Mouse (Mus musculus) adrenal gland, postnatal 10 days (tissue): ENCODE data around the gene Krtap5-5. TPM values are rescaled to one million over a fixed set of nuclear protein-coding genes. Genes with fewer than 3 reads are reported as not detected.
"Not testable (repeated sequence)": the region's sequence is repeated elsewhere in the genome, so short reads cannot be mapped to it uniquely, and the experiment has no call there.

Experiments
- DNase-seq: peaks from one replicate; pipeline ENCODE4 v3.0.0; 2021; ENCODE audit warnings: mixed read lengths
- long read RNA-seq, 2 experiments: library from polyadenylated mRNA; stranded (forward); transcript quantifications; one replicate each; pipeline ENCODE4 v2.0.0; 2021
- total RNA-seq, 2 experiments: library from RNA; stranded (reverse); gene quantifications; 2 replicates each; pipeline ENCODE4 v1.2.3; 2021

Gene Krtap5-5
- total RNA-seq, result not detected
- long read RNA-seq, experiment 1, result 0 reads
- long read RNA-seq, experiment 2, result 0 reads

DNA sequence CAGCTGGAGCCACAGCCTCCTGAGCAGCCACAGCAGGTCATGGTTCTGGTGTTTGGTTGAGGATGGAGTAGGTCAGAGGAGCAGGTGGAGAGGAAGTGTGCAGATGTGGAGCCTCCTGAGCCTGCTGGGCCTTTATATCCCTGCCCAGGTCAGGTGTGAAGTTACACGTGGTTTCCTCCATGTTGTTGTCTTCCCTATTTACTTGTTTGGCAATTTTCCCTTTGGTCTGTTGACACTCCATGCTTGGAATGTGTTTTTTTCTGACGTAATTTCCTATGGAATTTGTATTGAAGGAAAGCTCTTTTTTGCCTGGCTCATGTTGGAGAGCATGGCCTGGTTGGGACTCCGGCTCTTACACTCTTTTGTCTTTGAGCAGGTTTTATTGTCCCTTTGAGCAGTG, at the start of gene Krtap5-5:
Krtap5-5 (minus strand) TSS at position 101 of the 400 bp plus-strand sequence.
- DNase-seq, result not testable (repeated sequence)

DNA sequence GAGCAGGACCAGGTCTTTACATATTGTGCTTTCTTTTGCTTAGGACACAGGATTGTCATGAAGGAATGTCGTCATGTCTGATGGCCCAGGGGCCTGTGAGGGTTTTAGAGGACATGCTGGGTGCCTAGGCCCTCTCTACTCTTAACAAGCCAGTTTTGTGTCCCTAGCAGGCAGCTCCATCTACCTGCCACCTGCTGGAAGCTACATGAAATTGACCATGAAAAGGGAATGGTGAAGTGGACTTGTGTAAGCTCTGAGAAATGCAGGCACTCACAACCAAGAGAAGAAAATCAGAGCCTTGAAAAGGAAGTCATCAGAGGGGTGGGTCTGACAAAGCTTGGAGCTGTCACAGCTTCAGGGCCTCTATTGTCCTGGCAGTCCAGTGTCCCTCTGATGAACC, 49.5 kb upstream of the Krtap5-5 start:
- DNase-seq, result not testable (repeated sequence)

DNA sequence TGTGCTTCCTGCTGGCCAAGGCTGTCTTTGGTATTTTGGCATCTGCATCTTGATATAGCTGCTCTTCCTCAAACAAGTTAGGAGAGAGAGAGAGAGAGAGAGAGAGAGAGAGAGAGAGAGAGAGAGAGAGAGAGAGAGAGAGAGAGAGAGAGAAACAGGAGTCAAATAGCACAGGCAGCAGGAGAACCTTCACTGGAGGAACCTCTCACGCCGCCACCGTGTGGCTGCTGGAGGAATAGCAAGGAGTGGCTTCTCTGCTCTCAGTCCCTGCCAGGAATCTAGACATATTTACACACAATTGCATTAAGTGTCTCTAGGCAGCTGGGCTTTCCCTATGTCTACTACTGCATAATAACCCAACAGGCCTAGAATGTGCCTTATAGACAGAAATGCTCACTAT, 48.4 kb upstream of the Krtap5-5 start:
- DNase-seq, result peak; percentile 83

DNA sequence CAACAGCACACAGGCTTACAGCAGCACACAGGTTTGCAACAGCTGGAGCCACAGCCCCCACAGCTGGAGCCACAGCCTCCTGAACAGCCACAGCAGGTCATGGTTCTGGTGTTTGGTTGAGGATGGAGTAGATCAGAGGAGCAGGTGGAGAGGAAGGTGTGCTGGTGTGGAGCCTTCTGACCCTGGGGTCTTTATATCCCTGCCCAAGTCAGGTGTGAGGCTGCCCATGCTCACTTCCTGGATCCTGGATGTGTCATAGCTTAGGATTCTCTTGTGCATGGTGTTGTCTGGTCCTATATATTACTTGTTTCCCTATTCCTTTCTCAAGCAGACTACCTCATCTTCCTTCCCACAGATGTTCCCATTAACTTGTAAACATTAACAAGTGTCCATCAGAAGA, 44.5 kb upstream of the Krtap5-5 start, which contains the start of gene Gm4559:
Gm4559 (minus strand) TSS at position 101 of the 400 bp plus-strand sequence.
- not testable (repeated sequence) for DNase-seq

DNA sequence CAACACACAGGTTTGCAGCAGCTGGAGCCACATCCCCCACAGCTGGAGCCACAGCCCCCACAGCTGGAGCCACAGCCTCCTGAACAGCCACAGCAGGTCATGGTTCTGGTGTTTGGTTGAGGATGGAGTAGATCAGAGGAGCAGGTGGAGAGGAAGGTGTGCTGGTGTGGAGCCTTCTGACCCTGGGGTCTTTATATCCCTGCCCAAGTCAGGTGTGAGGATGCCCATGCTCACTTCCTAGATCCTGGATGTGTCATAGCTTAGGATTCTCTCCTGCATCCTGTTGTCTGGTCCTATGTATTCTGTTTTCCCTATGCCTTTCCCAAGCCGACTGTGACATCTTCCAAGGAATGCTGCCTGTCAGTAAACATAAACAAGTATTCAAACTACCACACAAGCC, 28.5 kb upstream of the Krtap5-5 start, which contains the start of gene Gm2431:
Gm2431 (minus strand) TSS at position 101 of the 400 bp plus-strand sequence.
- DNase-seq, result not testable (repeated sequence)

DNA sequence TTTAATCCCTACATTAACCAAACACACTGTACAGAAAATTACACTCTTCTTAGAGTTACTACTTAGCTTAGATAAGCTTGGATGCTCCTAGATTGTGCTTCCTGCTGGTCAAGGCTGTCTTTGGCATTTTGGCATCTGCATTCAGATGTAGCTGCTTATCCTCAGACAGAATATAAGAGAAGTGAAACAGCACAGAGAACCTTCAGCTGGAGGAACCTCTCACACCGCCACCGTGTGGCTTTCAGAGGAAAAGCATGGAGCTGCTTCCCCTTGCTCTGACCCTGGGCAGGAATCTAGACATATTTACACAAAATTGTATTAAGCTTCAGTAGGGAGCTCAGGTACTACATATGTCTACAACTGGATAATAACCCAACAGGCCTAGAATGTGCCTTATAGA, 25.7 kb upstream of the Krtap5-5 start:
- peak; percentile 54 for DNase-seq

DNA sequence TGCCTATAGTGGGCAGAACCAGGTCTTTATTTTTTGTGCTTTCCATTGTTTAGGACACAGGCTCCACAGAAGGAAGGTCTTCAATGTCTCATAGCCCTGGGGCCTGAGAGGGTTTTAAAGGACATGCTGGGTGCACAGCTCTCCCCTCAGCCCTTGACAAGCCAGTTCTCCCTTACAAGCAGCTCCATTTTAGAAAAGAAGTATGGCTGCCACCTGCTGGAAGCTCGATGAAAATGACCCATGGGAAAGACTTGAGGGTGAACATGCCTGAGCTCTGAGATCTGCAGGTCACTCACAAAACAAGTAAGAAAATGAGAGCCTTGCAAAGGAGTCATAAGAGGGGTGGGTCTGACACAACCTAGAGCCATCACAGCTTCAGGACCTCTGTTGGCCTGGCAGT, 20.1 kb upstream of the Krtap5-5 start:
- peak; percentile 47 for DNase-seq

DNA sequence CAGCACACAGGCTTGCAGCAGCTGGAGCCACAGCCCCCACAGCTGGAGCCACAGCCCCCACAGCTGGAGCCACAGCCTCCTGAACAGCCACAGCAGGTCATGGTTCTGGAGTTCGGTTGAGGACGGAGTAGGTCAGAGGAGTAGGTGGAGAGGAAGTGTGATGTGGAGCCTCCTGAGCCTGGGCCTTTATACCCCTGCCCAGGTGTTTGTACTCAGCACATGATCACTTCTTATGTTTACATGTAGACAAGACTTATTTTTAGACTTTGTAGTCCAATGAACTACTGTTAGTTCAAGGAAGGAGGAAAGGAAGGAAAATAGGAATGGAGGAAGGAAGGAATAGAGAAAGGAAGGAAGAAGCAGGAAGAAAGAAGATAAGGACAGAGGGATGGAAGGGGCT, 11.2 kb upstream of the Krtap5-5 start, which contains the start of gene Gm40460:
Gm40460 (minus strand) TSS at position 101 of the 400 bp plus-strand sequence.
- no peak for DNase-seq

DNA sequence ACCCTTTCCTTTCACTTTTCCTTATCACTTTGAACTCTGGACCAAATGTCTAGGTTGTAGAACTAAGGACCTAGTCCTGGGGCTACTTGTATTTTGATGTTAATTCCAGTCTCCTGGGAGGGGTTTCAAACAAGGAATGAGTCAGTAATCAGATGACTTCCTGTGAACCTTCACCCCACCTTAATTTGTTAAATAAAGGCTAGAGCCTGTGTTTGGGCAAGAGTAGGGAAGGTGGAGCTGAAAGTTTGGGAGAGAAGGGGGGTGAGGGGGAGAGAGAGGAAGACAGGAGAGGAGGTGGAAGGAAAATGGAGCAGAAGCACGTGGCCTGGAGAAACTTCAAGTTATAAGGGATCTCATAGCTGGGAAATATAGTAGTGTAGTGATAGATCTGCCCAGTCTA, 1.8 kb upstream of the Krtap5-5 start:
- no peak for DNase-seq

DNA sequence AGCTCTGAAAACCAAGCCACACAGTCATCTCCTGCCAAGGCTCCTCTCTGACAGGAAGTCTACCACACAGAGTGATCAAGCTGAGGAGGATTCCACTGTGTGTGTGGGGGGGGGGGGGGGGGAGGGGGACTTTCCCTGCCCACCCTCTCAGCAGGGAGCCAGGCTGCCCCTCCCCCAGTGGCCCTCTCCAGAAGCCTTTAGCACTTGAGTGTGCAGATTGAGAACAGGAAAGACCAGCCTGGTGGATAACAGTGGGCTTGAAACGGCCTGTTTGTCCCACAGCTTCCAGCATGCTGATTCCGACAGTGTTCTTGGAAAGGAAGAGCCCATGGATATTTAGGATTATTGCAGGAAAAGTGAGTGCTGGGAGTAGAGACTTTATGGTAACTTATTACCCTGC, 5.3 kb downstream of the Krtap5-5 start:
- DNase-seq, result no peak

DNA sequence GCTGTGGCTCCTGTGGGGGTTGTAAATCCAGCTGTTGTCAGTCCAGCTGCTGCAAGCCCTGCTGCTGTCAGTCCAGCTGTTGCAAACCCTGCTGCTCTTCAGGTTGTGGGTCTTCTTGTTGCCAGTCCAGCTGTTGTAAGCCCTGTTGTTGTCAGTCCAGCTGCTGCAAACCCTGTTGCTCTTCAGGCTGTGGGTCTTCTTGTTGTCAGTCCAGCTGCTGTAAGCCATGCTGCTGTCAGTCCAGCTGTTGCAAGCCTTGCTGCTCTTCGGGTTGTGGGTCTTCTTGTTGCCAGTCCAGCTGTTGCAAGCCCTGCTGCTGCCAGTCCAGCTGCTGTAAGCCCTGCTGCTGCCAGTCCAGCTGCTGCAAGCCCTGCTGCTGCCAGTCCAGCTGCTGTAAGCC, 17.6 kb downstream of the Krtap5-5 start:
- not testable (repeated sequence) for DNase-seq

DNA sequence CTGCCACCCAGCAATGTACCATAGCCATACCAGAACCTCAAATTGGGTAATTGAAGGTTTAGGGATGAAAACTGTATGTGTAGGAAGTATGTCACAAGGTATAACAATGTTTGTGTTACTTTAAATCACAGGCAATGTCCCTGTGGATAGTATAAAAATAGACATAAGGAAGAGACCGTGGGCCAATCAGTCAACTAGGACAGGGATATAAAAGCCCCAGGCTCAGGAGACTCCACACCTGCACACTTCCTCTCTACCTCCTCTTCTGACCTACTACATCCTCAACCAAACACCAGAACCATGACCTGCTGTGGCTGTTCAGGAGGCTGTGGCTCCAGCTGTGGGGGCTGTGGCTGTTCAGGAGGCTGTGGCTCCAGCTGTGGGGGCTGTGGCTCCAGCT, 18.2 kb downstream of the Krtap5-5 start, which contains the start of gene Gm7579:
Gm7579 (plus strand) TSS at position 301 of the 400 bp plus-strand sequence.
- no peak for DNase-seq

DNA sequence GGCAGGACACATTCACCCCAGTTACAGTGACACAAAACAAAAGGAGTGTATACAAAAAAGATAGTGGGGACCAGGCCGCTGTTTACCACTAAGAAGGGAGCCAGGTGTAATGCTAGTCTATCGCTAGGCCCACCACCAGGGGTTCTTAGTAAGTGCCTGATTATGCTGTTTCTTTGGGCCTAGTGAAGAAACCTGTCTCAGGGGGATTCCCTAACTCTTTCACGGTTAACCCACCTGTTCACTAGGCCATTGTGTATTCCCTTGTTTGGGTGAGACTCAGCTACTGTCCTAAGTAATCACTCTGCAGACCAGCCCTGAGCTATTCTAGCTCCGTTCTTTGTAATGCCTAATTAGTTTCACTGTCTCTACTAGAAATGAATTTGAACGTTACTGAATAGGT, 22.9 kb downstream of the Krtap5-5 start:
- not testable (repeated sequence) for DNase-seq

DNA sequence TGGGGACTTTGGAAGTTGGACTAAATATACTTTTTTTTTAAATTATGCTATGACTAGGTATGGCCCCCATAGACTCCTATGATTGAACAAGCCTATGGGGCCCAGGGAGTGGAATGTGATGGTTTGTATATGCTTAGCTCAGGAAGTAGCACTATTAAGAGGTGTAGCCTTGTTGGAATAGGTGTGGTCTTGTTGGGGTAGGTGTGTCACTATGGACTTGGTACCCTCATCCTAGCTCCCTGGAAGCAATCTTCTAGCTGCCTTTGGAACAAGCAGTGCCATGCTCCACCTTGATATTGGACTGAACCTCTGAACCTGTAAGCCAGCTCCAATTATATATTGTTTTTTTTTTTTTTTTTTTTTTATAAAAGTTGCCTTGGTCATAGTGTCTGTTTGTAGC, 24.3 kb downstream of the Krtap5-5 start:
- DNase-seq, result no peak

DNA sequence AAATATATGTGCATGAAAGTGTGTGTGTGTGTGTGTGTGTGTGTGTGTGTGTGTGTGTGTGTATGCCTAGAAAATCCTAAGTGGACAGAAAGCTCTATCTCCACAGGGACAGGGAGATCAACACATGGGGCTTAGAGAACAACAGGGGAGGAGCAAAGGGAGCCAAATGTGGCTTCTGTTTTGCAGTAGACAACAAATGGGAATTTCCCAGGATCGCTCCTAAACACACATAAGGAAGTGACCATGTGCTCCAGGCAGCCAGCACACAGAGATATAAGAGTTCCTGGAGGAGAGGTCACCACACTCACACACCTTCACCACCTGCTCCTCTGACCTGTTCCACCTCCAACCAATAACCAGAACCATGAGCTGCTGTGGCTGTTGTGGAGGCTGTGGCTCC, 28.7 kb downstream of the Krtap5-5 start, which contains the start of gene Krtap5-3:
Krtap5-3 (plus strand) TSS at position 301 of the 400 bp plus-strand sequence.
- DNase-seq, result no peak

DNA sequence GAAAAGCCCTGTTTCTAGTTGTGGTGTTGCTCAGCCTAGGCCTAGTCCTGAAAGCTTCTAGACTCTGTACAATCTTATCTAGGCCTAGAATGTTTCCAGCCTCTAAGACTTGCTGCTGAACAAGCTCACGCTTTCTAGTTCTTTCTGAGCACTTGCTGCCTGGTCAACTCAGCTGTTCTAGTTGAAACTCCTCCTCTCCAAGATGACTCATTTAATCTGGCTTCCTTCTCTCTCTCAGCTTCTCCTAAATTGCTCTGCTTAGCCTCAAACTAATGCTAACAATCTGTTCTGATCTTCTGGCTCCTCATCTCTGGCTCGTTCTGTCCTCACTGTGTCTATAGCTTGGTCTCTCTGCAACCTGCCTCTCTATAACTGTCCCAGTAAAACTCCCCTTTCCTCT, 31.0 kb downstream of the Krtap5-5 start:
- DNase-seq, result no peak

DNA sequence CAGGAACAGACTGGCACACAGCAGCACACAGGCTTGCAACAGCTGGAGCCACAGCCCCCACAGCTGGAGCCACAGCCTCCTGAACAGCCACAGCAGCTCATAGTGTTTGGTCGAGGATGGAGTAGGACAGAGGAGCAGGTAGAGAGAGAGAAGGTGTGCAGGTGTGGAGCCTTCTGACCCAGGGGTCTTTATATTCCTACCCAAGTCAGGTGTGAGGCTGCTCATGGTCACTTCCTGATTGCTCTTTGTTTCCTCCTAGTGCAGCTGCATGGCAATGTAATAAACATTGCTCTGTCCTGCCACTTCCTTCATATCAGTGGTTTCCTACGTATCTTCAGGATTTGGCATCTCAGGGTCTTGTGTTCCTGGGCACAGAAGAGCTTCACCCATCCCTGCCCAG, 39.5 kb downstream of the Krtap5-5 start, which contains the start of gene Gm10153:
Gm10153 (minus strand) TSS at position 101 of the 400 bp plus-strand sequence.
- DNase-seq, result no peak

DNA sequence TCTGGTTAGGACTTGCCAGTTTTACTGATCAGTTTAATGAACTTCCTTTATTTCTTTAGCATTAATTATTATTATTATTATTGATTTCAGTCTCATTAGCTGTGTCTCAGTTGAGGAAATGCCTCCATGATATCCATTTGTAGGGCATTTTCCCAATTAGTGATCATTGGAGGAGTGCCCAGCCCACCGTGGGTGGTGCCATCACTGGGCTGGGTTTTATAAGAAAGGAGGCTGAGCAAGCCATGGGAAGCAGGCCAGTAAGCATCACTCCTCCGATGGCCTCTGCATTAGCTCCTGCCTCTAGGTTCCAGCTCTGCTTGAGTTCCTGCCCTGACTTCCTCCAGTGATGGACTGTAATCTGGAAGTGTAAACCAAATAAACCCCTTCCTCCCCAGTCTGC, 41.6 kb downstream of the Krtap5-5 start:
- no peak for DNase-seq

DNA sequence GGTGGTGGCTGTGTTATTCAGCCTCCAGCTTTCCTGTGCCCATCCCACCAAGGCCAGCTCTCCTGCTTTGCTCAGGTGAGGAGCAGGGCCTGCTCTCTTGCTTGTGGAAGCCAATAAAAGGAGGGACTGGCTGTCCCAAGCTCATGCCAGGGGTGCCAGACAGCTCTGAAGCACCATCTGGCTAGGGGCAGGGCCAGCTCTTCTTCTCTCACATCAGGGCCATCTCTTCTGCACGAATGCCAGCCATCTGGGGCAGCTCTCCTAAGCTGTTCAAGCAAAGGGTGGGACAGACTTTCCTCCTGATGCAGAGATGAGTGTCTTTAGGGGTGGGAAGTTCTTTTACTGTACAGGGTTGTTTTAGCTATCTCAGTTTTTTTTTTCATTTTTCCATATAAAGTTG, 48.8 kb downstream of the Krtap5-5 start:
- no peak for DNase-seq

Other genes with a start within 250 kb of the Krtap5-5 start
- gene Mob2, start 168.9 kb downstream of the Krtap5-5 start, total RNA-seq, result 10 to 100 TPM; 46.8 to 47.4 TPM
- gene Dusp8, start 134.1 kb downstream of the Krtap5-5 start, total RNA-seq, result 10 to 100 TPM in 1 of 2 experiments, 1 to 10 TPM in 1; 7.6 to 11.4 TPM
- not detected for gene Gm45618, start 109.2 kb downstream of the Krtap5-5 start, total RNA-seq
- gene Gm39115, start 93.9 kb downstream of the Krtap5-5 start, total RNA-seq, result not detected
- gene Gm45337, start 85.4 kb downstream of the Krtap5-5 start, total RNA-seq, result not detected
- gene Gm29735, start 72.9 kb downstream of the Krtap5-5 start, total RNA-seq, result not detected
- gene Gm4553, start 64.2 kb downstream of the Krtap5-5 start, total RNA-seq, result not detected
- gene Krtap5-2, start 54.0 kb downstream of the Krtap5-5 start, total RNA-seq, result not detected
- not detected for gene Gm10153, start 39.6 kb downstream of the Krtap5-5 start, total RNA-seq
- gene Krtap5-3, start 28.6 kb downstream of the Krtap5-5 start, total RNA-seq, result not detected
- gene Gm7579, start 18.1 kb downstream of the Krtap5-5 start, total RNA-seq, result not detected
- not detected for gene Gm40460, start 11.1 kb upstream of the Krtap5-5 start, total RNA-seq
- not detected for gene Gm2431, start 28.4 kb upstream of the Krtap5-5 start, total RNA-seq
- gene Gm4559, start 44.4 kb upstream of the Krtap5-5 start, total RNA-seq, result not detected
- not detected for gene Krtap5-1, start 67.1 kb upstream of the Krtap5-5 start, total RNA-seq
- gene Krtap5-4, start 73.6 kb upstream of the Krtap5-5 start, total RNA-seq, result not detected
- gene Ifitm10, start 143.8 kb upstream of the Krtap5-5 start, total RNA-seq, result 1 to 10 TPM; 3.5 to 3.6 TPM
- gene Gm49369, start 152.7 kb upstream of the Krtap5-5 start, total RNA-seq, result 1 to 10 TPM in 1 of 2 experiments, under 1 TPM in 1; 0.73 to 3.7 TPM
- 100 to 1,000 TPM; 603 to 610 TPM for gene Ctsd, start 158.1 kb upstream of the Krtap5-5 start, total RNA-seq
- gene Syt8, start 204.9 kb upstream of the Krtap5-5 start, total RNA-seq, result not detected
- 100 to 1,000 TPM; 196 to 793 TPM for gene Tnni2, start 211.8 kb upstream of the Krtap5-5 start, total RNA-seq
- 10 to 100 TPM; 26.7 to 39.3 TPM for gene Lsp1, start 230.8 kb upstream of the Krtap5-5 start, total RNA-seq